Mouse (Mus musculus) brain, embryonic 14.5 days (tissue): ENCODE results near the gene Primpol. TPM values are rescaled to one million over a fixed set of nuclear protein-coding genes. Genes with fewer than 3 reads are reported as not detected.

ENCODE experiments used
- DNase-seq: peaks from one replicate; pipeline ENCODE4 v3.0.0-alpha.2; 2011; ENCODE audit warnings: low read depth
- CTCF ChIP-seq: fragments of 200-500 bp; IDR thresholded peaks from 2 replicates; pipeline ENCODE4 v1.5.1; 2012; ENCODE audit warnings: inconsistent platforms, mild to moderate bottlenecking, moderate library complexity, borderline replicate concordance; ENCODE audit not compliant: insufficient read depth, insufficient read length; ENCODE audit errors: extremely low read depth
- POLR2A ChIP-seq: fragments of 200-500 bp; IDR thresholded peaks from 2 replicates; pipeline ENCODE4 v1.6.1; 2012; ENCODE audit warnings: mild to moderate bottlenecking, inconsistent platforms, borderline replicate concordance; ENCODE audit not compliant: poor library complexity, insufficient read depth, insufficient read length, severe bottlenecking; ENCODE audit errors: extremely low read depth
- polyA plus RNA-seq: library from polyadenylated mRNA; depleted of rRNA; stranded (reverse); fragments of >200 nt; gene quantifications from 2 replicates; pipeline ENCODE4 v1.2.3, GENCODE M21; 2012; rRNA removed

Primpol gene
- polyA plus RNA-seq = 2.8 and 5.0 TPM in 2 replicates

DNA sequence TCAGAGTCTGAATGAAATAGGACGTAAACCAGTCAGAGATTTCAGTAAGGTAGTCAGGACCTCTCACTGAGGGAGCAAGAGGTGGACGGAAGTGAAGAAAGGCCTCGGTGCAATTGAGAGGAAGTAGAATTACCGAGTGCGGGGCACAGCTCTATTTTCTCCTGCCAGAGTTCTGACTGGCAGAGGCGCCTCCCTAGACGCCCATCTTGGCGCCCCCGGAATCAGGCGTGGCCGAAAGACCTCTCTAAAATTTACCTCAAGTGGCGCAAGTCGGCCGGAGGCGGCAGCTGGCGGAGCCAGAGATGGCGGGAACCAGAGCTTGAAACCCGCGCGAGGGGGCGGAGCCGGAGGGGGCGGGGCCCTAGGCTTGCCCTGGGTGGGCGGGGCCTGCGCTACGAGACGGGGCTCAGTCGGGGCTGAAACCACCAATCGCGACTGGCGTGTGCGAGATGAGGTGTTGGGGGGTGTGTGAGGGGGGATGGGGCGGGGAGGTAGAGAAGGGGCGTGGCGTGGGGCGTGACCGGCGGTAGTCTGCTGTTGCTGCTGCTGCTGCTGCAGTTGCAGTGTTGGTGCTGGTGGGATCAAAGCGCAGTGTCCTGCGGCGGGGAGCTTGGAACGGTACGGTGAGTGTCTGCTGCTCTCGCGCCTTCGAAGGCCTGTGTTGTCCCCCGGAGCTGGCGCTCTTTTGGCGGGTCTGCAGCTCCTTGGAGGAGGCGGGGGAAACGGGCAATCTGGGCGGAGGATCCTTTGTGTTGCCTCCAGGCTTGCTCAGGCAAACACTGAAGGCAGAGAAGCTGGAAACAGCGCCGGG is at the start of gene Primpol, which contains the start of gene Casp3:
TSS of gene Primpol (minus strand) at position 334 of the 811 bp plus-strand sequence.
TSS of gene Casp3 (plus strand) at position 413 of the 811 bp plus-strand sequence.
- TF ChIP-seq POLR2A (peak; percentile 74; the same call in 1 of the 2 replicates), CTCF (no peak)
- peak; percentile 99 for DNase-seq

DNA sequence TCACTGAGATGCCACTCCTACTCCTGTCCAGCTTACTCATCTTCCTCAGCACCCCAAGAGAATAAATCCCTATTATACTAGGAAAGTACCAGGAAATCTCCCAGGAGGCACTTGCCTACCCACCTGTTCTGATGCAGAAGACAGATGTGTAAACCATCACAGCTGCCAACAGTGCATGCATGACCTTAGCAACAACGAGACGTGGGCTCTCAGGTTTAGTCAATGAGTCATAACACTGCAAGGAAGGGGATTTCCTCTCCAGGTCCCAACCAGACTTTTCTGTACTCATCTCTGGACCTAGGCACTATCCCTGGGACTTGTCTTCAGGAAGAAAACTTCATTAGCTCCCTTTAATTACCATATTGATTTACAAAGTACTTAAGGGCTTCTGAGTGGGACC is 38.9 kb upstream of the Primpol start:
- no peak for TF ChIP-seq CTCF
- no peak for TF ChIP-seq POLR2A
- no peak for DNase-seq

DNA sequence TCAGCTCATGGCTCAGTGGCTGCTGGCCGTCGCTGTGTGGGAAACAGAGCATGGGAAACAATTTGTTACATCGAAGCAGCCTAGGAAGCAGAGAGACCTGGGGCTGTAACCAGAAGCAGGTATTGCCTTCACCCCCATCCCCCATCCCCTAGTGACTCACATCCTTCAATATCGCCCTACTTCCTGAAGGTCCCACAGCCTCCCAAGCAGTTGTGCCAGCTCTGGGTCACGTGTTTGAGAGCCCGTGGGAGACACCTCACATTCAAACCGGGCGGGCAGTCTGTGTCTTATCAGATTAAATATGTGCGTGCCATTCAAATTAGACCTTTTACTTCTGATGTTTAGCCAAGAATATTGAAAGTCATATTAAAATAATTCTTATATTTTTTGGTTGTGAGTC is 34.9 kb upstream of the Primpol start:
- DNase-seq = no peak
- TF ChIP-seq POLR2A (no peak), CTCF (no peak)

DNA sequence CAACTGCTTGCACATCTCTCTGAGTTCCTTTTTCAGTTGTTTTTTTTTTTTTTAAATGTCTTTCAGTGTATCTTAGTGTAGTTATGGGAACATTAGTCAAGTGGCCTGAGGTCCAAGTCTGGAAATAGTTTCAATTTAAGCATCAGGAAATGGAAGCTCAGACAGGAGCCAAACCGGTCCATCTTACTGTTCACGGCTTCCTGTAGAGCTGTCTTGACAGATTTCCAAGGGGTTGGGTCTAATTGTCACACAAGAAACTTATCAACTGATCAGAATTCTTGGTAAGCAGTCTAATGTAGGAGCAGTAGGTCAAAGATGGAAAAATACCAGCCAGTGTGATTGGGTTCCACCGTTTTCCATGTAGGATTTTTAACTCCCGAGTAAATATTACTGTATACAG is 31.4 kb upstream of the Primpol start:
- no peak for DNase-seq
- no peak for TF ChIP-seq CTCF
- TF ChIP-seq POLR2A = no peak

DNA sequence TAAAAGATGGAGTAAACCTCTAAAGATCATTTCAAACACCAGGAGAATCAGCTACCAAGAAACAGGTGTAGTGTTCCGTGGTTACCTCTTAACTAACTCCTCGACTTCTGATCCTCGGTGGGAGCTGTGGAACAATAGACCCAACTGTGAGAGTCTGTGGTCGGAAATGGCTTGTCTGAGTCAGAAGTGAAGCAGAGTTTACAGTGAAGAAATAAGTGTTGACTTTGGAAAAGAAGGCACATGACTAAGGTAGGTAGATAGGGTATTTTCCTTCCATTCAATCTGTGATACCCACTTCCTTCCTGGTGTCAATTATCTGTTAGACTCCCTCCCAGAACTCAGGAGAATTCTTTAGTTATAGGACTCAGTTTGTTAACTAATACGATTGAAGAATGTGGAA is 24.3 kb upstream of the Primpol start:
- TF ChIP-seq POLR2A (no peak), CTCF (no peak)
- DNase-seq = no peak

DNA sequence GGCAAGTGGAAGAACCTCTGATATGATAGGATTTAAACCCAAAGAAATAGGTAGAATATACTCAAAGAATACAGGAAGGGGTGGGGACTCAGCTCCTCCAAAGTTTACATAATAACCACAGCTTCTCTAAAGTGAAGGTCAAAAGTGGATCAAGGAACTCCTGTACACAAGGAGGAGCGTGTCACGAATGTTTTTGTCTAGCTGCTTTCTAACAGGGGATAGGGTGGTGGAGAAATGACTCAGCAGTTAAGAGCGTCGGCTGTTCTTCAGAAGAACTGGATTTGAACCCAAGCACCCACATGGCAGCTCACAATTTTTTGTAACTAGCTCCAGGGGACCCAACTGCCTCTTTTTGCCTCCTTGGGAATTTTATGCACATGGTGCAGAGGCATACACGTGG is 22.8 kb upstream of the Primpol start:
- no peak for DNase-seq
- TF ChIP-seq POLR2A (no peak), CTCF (no peak)

DNA sequence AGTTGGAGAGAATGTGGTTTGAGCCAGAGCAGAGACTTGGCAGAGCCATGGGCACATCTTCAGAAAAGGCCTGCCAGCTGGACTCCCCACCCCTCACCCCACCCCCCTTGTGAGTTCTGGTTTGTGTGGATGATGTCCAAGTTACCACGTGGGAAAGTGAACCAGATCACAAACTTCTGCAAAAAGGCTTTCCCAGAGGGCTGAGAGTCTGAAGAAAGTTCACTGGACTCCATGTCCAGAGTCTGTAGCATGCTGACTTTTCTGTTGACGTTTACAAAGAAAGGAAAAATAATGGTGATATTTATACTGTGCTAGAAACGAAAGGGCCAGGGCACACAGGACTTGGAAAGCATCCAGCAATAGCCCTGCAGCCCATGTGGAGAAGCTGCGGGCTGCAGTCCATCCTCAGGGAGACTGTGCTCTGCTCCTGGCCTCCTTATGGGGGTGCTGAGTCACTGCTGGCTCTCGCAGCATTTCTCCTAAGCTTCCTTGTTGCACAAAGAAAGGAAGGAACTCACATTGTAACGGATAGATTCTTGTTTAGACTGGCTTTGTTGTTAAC is 22.1 kb upstream of the Primpol start:
- no peak for TF ChIP-seq POLR2A
- DNase-seq = peak; percentile 79

DNA sequence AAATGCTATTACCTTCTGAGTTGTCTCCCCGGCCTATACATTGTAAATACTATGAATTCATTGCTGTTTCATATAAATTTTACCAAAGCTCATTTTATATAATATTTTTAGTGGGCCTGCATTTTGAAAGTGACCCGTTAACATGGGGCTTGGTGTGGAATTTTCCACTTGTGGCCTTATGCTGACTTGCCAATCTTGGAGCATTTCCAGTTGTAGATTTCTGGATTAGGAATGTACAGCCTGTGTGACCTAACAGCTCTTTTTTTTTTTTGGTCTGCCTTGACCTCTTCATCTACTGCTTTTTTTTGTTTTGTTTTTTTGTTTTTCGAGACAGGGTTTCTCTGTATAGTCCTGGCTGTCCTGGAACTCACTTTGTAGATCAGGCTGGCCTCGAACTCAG is 13.9 kb upstream of the Primpol start:
- TF ChIP-seq CTCF = no peak
- TF ChIP-seq POLR2A = no peak
- DNase-seq = no peak

DNA sequence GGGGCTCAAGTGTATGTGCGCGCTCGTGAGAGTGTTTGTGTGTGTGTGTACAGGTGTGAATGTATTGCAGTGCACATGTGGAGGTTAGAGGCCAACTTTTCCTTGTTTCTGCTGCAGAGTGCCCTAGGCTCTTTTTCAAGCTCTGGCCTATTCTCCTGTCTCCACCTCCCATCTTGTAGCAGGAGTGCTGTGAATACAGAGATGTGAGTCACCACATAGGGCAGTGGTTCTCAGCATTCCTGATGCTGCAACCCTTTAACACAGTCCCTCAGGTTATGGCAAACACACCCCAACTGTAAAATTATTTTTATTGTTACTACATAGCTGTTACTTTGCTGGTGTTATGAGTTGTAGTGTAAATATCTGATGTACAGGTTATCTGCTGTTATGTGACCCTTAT is 13.4 kb upstream of the Primpol start:
- DNase-seq = no peak
- TF ChIP-seq CTCF = no peak
- TF ChIP-seq POLR2A = no peak

DNA sequence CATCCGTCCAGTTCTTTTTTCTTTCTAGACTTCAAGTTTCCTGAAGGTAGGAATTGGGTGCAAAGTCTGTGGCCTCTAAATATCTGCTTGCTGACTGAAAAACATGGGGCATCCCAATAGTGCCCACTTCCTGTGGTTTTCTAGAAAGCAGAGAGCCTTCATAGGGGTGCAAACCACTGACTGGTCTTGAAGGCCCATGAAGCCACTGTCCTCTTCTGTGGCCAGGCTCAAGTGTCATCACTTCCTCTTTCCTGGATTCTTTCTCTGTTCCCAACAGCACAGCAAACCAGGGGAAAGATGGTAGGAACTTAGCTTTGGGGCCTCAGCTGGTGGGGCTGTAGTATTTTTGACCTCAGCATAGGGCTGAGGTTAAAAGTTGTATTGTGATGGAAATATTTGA is 11.6 kb upstream of the Primpol start:
- no peak for TF ChIP-seq POLR2A
- no peak for TF ChIP-seq CTCF
- no peak for DNase-seq

DNA sequence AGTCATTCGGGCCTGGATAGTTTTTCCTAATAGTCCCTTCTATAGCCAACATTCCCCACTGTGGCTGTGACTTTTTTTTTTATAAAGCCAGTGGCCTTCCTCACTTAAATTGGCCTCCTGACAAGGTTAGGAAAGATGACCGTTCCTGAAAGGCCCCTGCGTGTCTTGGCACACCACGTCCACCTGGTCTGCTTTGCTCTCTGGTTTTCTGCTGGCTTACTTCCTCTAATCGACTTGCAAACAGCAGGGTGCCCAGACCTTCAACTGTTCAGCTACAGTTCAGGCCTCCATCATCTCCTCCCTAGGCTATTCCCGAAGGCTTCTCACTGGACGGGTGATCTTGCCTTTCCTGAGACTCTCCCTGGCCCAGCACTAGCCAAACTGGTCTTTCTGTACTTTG is 10.9 kb upstream of the Primpol start:
- no peak for DNase-seq
- TF ChIP-seq POLR2A (no peak), CTCF (no peak)

DNA sequence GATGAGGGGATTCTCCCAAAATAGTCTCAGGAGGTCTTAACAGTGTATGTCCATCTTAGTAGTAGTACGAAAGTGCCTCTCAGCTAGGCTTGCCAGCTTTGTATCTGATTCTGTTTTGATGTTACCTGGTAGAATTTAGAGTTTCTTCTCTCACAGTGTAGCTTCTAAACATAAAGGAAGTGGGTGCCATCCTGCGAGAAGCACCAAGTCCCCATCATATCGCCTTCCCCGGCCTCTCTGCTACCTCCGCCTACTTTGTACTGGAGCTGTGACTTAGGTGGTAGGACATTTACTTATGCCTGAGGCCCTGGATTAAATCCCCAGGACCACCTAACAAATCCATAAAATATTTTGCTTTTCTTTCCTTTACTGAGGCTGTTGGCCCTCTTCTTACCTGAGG is 9.6 kb upstream of the Primpol start:
- no peak for DNase-seq

More for the DNA sequence above, 9.6 kb upstream of the Primpol start:
- no peak for TF ChIP-seq CTCF
- no peak for TF ChIP-seq POLR2A
